ENCODE assay signal across 11 mouse cellular contexts in genomic region chr1:158697423-158697822, GRCm38 (mm10).
"Had no signal": no experiment of that assay in that cellular context is flagged by ENCODE, and none has a peak within 500 bp of the region (broad histone marks: within the 10 kb centered on the region; RNA-seq: fewer than 3 reads in every experiment).

No protein-coding gene starts in this region.

- H3K4me3 ChIP-seq: kidney, embryonic 15.5 days; left cerebral cortex, adult 2 months; limb, embryonic 10.5 days; liver, embryonic 12.5 days; midbrain, embryonic 13.5 days; neural tube, embryonic 15.5 days; stomach, embryonic 15.5 days had no signal

- H3K27me3 ChIP-seq: kidney, embryonic 15.5 days; liver, embryonic 12.5 days; midbrain, embryonic 13.5 days; neural tube, embryonic 15.5 days; stomach, embryonic 15.5 days had no signal

- H3K4me1 ChIP-seq: kidney, embryonic 15.5 days; limb, embryonic 10.5 days; liver, embryonic 12.5 days; midbrain, embryonic 13.5 days; neural tube, embryonic 15.5 days; stomach, embryonic 15.5 days had no signal

- H3K27ac ChIP-seq: kidney, embryonic 15.5 days; left cerebral cortex, adult 2 months; limb, embryonic 10.5 days; liver, embryonic 12.5 days; midbrain, embryonic 13.5 days; neural tube, embryonic 15.5 days; stomach, embryonic 15.5 days had no signal

- H3K36me3 ChIP-seq: kidney, embryonic 15.5 days; limb, embryonic 10.5 days; liver, embryonic 12.5 days; midbrain, embryonic 13.5 days; neural tube, embryonic 15.5 days; stomach, embryonic 15.5 days had no signal

- H3K9me3 ChIP-seq: kidney, embryonic 15.5 days; limb, embryonic 10.5 days; liver, embryonic 12.5 days; midbrain, embryonic 13.5 days; neural tube, embryonic 15.5 days; stomach, embryonic 15.5 days had no signal

- H3K9ac ChIP-seq: kidney, embryonic 15.5 days; liver, embryonic 12.5 days; lung, embryonic 14.5 days; midbrain, embryonic 13.5 days; neural tube, embryonic 15.5 days; stomach, embryonic 15.5 days had no signal

- DNase-seq: kidney, postnatal 25 days; lung, embryonic 14.5 days; thymus, adult 2 months; thymus, postnatal 25 days had no signal
